Mouse (Mus musculus) forebrain, embryonic 15.5 days (tissue): ENCODE measurements at regions not wholly inside any gene's neighbourhood (a gene's known extent, or its start where the extent isn't known, plus 50 kb on each side); places are given as distances from the start of the nearest gene placed in this dataset.

Experiments
- ATAC-seq: fragments of 200-750 bp; cut with Nextera tagmentation; replicated peaks from 2 replicates; pipeline ENCODE4 v1.8.0; 2017; ENCODE audit warnings: mild to moderate bottlenecking, moderate TSS enrichment, moderate library complexity
- H3K27ac ChIP-seq: fragments of 300-500 bp; sonication (generic); replicated peaks from 2 replicates; pipeline ENCODE4 v1.5.1; 2015; ENCODE audit warnings: mild to moderate bottlenecking, inconsistent platforms
- H3K27me3 ChIP-seq: fragments of 300-500 bp; sonication (generic); 2 replicates; pipeline ENCODE4 v1.6.1; 2015; ENCODE audit warnings: inconsistent platforms
- H3K36me3 ChIP-seq: fragments of 300-500 bp; sonication (generic); 2 replicates; pipeline ENCODE4 v1.6.1; 2015; ENCODE audit warnings: mild to moderate bottlenecking, inconsistent platforms
- H3K4me1 ChIP-seq: fragments of 300-500 bp; sonication (generic); 2 replicates; pipeline ENCODE4 v1.6.1; 2015; ENCODE audit warnings: inconsistent platforms
- H3K4me2 ChIP-seq: fragments of 300-500 bp; sonication (generic); replicated peaks from 2 replicates; pipeline ENCODE4 v1.6.1; 2015; ENCODE audit warnings: mild to moderate bottlenecking, inconsistent platforms
- H3K4me3 ChIP-seq: fragments of 300-500 bp; sonication (generic); 2 replicates; pipeline ENCODE4 v1.5.1; 2015; ENCODE audit warnings: mild to moderate bottlenecking, inconsistent platforms
- H3K9ac ChIP-seq: fragments of 300-500 bp; sonication (generic); replicated peaks from 2 replicates; pipeline ENCODE4 v1.6.1; 2015; ENCODE audit warnings: mild to moderate bottlenecking, inconsistent platforms
- H3K9me3 ChIP-seq: fragments of 300-500 bp; sonication (generic); 2 replicates; pipeline ENCODE4 v1.6.1; 2016; ENCODE audit warnings: inconsistent platforms
- WGBS: fragments of 180-500 bp; shearing (Covaris S2); methylation state at CpG from one replicate; pipeline ENCODE4 v1.1.7; 2015; ENCODE audit warnings: mixed read lengths; 5-methylcytosine and 5-hydroxymethylcytosine counted together

DNA sequence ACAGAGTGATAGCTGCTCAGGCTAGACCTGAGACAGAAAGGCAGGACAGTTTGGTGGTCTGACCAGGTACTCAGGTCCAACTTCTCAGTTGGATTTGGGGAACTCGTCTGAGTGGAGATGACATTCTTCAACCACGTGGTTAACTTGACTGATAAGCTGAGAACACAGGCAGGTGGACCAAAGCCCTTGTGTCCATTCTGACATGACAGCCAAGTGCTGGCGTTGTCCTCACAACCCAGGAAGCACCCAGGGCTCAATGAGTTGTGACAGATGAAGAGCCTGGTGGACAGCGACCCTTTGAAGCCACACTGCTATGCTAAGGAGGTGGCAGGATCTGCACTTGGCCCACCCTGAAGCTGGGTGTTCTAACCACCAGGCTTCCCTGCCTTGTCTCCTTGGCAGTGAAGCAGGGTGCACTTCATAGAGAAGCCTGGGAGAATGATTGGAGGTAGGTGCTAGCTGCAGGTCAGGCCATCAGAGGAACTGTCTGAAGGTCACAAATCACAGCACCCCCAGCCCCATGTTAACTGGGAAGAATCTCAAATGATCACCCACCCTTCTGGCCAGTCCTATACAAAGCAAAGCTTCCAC, 87.6 kb downstream of the 1700001O22Rik start:
- Histone ChIP-seq H3K9me3 (no peaks in the 10 kb centered on the region), H3K27me3 (no peaks in the 10 kb centered on the region), H3K4me1 (peaks cover 73% of the 10 kb centered on the region), H3K4me2 (no peak overlapping the region), H3K4me3 (no peak overlapping the region), H3K36me3 (no peaks in the 10 kb centered on the region), H3K27ac (peak overlapping the region; percentile 99), H3K9ac (no peak overlapping the region)
- no peak for ATAC-seq
- 78% methylated on average over 4 of the region's 4 CpGs for WGBS

DNA sequence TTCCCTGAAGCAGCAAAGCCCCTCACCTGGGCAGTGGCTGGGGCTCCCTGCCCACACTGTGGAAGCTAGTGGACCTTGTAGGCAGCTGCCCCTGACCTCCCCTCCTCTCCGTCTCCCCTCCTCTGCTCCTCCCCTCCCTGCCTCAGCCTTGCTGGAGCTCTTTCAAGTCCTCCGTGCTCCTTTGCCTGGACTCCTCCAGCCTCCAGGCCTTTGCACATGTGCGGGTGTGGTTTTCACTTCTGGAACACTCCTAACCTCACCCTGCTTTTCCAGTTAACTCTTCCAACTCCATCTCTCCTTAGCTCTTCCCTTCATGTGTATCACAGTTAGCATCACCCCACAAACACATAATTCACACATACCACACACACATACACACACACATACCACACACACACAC, 89.9 kb downstream of the 1700001O22Rik start:
- ATAC-seq = no peak
- peaks cover 68% of the 10 kb centered on the region for H3K4me1 ChIP-seq

DNA sequence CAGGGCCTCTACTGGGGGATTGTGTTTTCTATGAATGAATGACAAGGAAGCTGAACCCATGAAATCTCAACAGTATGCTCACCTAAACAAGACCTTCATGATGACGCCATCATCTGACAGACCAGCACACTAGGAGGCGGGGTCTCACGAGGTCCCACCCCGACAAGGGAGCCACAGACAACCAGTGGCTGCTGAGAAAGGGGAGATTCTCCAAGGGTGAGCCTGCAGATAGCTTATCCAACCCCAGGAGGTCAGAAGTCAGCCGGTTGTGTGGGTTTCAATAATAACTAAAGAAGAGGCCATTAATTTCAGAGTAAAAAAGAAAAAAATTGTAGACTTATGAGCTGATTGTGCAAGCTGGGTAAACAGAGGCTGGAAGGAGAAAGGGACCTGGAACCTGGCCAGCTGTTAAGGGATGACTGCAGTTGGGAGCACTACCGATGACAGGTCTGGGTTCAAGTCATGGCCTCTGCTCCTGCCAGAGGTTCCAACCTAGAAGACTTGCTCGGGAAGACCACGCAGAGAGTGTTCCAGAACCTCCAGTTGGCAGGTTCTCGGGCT, 90.5 kb downstream of the 1700001O22Rik start:
- no peak for ATAC-seq
- no peaks in the 10 kb centered on the region for H3K9me3 ChIP-seq
- H3K9ac ChIP-seq = no peak overlapping the region
- H3K27me3 ChIP-seq = no peaks in the 10 kb centered on the region
- no peak overlapping the region for H3K4me3 ChIP-seq
- H3K4me1 ChIP-seq = peaks cover 68% of the 10 kb centered on the region
- no peaks in the 10 kb centered on the region for H3K36me3 ChIP-seq
- no peak overlapping the region for H3K4me2 ChIP-seq
- peak overlapping the region; percentile 95 for H3K27ac ChIP-seq
- 58% methylated on average over 9 of the region's 9 CpGs for WGBS

More for the DNA sequence above, 89.9 kb downstream of the 1700001O22Rik start:
- no peak overlapping the region for H3K9ac ChIP-seq
- no peaks in the 10 kb centered on the region for H3K27me3 ChIP-seq
- 11% methylated on average over 3 of the region's 3 CpGs for WGBS
- H3K9me3 ChIP-seq = no peaks in the 10 kb centered on the region
- H3K36me3 ChIP-seq = no peaks in the 10 kb centered on the region
- H3K4me3 ChIP-seq = no peak overlapping the region
- peak overlapping the region; percentile 95 for H3K27ac ChIP-seq
- no peak overlapping the region for H3K4me2 ChIP-seq

DNA sequence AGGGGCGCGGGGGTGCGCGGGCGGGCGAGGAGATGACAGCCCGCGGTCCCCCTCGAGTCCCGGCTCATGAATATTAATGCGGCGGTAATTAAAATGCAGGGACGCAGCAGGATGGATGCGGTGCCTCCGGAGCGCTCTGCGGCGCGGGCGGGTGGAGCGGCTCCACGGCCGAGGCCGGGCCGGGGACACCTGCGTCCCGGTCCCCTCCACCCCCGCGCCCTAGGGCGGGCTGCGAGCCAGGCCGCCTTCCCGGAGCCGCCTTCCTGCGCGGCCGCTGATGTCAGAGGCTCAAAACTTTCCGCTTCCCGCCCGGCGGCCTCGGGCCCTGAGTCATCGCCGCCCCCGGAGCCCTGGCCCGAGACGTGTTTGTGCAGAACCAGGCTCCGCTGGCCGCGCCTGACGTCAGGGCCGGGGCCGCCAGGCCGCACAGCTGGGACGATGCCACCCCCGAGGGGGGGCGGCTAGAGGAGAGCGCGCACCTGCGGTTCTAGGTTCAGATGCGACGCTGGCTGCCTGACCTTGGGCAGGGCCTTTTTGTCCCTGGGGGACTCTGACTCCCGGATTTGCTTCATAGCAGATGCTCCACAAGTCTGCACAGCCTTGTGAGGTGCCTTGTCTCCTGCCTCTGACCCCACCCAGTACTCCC, 91.5 kb downstream of the 1700001O22Rik start:
- peak; percentile 61 for ATAC-seq
- no peaks in the 10 kb centered on the region for H3K27me3 ChIP-seq
- under 1% methylated on average over 62 of the region's 63 CpGs for WGBS
- no peaks in the 10 kb centered on the region for H3K9me3 ChIP-seq
- H3K9ac ChIP-seq = peak overlapping the region; percentile 52
- H3K4me1 ChIP-seq = peaks cover 68% of the 10 kb centered on the region
- H3K36me3 ChIP-seq = no peaks in the 10 kb centered on the region
- H3K27ac ChIP-seq = peak overlapping the region; percentile 95
- H3K4me3 ChIP-seq = peak overlapping the region; percentile 41
- peak overlapping the region; percentile 60 for H3K4me2 ChIP-seq

DNA sequence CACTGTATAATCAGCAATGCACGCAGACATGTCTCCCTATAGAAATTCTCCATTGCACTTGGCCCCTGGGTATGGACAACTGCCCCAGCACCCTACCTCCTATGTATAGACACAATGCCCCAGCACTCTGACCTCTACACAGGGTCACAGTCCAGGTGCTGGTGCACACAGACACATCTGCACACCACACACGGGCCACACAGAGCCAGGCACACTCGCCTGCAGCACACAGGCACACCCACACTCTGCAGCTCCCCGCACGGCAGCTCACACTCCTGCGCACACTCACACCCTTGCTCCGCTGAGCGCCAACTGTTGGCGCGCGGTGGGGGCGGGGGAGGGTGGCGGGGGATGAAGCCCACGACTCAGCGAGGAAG, 92.0 kb downstream of the 1700001O22Rik start:
- ATAC-seq = peak; percentile 80
- peak overlapping the region; percentile 95 for H3K27ac ChIP-seq
- H3K9me3 ChIP-seq = no peaks in the 10 kb centered on the region
- peaks cover 66% of the 10 kb centered on the region for H3K4me1 ChIP-seq
- H3K4me2 ChIP-seq = peak overlapping the region; percentile 60
- no peaks in the 10 kb centered on the region for H3K36me3 ChIP-seq
- 3% methylated on average over 15 of the region's 15 CpGs for WGBS
- H3K4me3 ChIP-seq = peak overlapping the region; percentile 41
- H3K9ac ChIP-seq = peak overlapping the region; percentile 52
- H3K27me3 ChIP-seq = no peaks in the 10 kb centered on the region

DNA sequence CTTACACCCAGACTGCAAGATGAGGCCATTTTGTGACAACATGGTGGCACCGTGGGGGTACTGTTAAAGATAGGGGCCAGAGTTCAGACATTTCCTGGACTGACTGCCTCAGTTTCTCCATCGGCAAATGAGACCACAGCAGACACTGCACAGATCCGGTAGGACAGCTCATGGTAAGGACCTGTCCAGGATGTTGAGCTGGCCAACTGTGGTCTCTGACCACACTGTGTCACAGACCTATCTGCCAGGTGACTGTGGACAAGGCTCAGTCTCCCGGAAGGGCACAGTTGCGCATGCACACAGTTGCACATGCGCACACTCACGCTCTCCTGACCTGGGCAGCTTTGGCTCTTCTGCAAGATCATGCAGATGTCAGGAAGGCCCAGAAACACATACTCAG, 92.6 kb downstream of the 1700001O22Rik start:
- WGBS = 93% methylated on average over 7 of the region's 7 CpGs
- H3K36me3 ChIP-seq = no peaks in the 10 kb centered on the region
- H3K9ac ChIP-seq = 0 out of 2 replicates have a peak overlapping the region, but pooled peaks have one; percentile 52
- ATAC-seq = no peak
- H3K4me1 ChIP-seq = peaks cover 60% of the 10 kb centered on the region
- peak overlapping the region; percentile 95 for H3K27ac ChIP-seq
- H3K4me2 ChIP-seq = no peak overlapping the region; the same call in 1 of the 2 replicates
- H3K9me3 ChIP-seq = no peaks in the 10 kb centered on the region
- no peaks in the 10 kb centered on the region for H3K27me3 ChIP-seq
- no peak overlapping the region for H3K4me3 ChIP-seq

DNA sequence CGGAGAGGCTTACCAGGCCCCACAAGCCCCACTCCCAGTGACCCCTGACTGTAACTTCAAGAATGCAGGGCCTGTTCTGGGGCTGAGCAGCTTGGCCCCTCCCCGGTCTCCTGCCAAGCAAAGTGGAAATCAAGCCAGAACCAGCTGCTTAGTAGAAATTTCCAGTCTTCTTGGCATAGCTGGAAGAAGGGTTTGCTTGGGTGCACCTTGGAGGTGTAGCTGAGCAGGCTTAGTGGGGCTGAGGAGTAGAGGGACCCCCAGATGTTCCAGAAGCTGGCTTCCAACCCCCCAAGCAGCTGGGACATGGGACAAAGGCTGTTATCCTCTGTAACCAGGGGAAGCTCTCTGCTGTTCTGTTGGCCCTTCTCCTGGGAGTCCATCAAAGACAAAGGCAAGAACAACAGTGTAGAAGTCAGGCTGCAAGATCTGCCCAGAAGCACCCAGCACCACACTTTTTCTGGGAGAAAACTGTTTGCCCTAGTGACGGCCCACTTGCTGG, 94.0 kb downstream of the 1700001O22Rik start:
- Histone ChIP-seq H3K4me1 (peaks cover 59% of the 10 kb centered on the region), H3K4me2 (no peak overlapping the region), H3K4me3 (no peak overlapping the region), H3K9ac (no peak overlapping the region), H3K36me3 (no peaks in the 10 kb centered on the region), H3K27ac (peak overlapping the region; percentile 99), H3K9me3 (no peaks in the 10 kb centered on the region), H3K27me3 (no peaks in the 10 kb centered on the region)
- 58% methylated on average over 3 of the region's 3 CpGs for WGBS
- ATAC-seq = no peak

DNA sequence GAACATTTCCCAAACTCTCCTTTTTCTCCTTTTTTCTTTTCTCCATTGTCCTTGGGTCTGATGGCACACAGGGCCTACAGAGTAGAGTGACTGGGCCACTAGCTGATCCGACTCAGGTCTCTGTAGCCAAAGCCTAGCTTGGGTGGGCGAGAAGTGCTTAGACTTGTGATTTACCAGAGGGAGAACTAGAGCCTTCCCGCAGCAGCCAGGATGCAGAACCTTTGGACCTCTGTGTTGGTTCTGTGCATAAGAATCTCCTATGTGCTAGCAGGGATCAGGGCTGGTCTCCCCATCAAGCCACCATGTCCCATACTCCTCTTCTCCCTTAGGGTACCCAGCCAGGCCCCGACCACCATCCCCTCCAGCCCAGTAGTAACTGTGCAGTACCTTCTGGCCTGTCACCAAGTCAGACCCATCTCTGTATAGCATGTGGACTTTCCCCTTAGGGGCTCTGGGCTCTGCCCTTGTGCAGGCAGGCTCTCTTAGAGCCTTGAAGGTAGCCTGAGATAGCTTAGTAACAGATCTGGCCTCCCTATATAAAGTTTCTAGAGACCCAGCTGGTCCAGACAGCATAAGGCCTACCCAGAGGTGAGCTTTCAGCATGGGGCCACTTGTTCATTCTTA, 94.6 kb downstream of the 1700001O22Rik start:
- 72% methylated on average over 4 of the region's 4 CpGs for WGBS
- Histone ChIP-seq H3K27ac (peak overlapping the region; percentile 99), H3K9ac (peak overlapping the region; percentile 61), H3K4me1 (peaks cover 59% of the 10 kb centered on the region), H3K9me3 (no peaks in the 10 kb centered on the region), H3K4me3 (no peak overlapping the region), H3K36me3 (no peaks in the 10 kb centered on the region), H3K27me3 (no peaks in the 10 kb centered on the region), H3K4me2 (no peak overlapping the region)
- ATAC-seq = no peak

DNA sequence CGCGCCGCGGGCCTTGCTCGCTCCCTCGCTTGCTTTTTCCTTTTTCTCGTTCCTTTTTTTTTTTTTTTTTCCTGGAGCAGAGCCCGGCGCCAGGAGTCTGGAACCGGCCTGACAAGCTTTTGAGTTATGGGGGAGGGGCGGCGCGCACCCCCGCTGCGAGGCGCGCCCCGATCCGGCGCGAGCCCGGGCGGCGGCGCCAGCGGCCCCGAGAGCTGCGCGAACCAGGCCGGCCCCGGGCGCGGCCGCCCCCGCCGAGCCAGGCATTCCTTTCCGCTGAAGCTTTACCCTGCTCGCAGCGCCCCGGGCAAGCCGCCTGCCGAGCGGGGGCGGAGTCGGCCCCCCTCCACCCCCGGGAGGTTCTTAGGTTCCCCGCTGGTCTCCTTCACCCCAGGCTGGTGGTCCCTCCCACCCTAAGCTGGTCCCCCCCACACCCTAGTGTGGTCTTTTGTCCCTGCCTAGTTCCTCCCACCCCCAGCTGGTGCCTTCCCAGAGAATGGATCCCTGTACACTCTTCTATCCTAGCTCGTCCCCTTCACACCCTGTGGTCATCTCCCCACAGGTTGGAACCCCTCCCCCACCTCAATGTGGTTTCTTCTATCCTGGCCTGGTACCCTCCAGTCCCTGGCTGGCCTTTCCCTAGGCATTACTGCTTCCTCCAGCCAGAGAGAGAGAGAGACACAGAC, 95.3 kb downstream of the 1700001O22Rik start:
- H3K4me3 ChIP-seq = peak overlapping the region; percentile 35
- peak overlapping the region; percentile 61 for H3K9ac ChIP-seq
- WGBS = under 1% methylated on average over 42 of the region's 48 CpGs
- ATAC-seq = peak; percentile 44
- H3K36me3 ChIP-seq = no peaks in the 10 kb centered on the region
- H3K4me1 ChIP-seq = peaks cover 56% of the 10 kb centered on the region
- peak overlapping the region; percentile 99 for H3K27ac ChIP-seq
- no peaks in the 10 kb centered on the region for H3K27me3 ChIP-seq
- peak overlapping the region; percentile 74 for H3K4me2 ChIP-seq
- no peaks in the 10 kb centered on the region for H3K9me3 ChIP-seq

DNA sequence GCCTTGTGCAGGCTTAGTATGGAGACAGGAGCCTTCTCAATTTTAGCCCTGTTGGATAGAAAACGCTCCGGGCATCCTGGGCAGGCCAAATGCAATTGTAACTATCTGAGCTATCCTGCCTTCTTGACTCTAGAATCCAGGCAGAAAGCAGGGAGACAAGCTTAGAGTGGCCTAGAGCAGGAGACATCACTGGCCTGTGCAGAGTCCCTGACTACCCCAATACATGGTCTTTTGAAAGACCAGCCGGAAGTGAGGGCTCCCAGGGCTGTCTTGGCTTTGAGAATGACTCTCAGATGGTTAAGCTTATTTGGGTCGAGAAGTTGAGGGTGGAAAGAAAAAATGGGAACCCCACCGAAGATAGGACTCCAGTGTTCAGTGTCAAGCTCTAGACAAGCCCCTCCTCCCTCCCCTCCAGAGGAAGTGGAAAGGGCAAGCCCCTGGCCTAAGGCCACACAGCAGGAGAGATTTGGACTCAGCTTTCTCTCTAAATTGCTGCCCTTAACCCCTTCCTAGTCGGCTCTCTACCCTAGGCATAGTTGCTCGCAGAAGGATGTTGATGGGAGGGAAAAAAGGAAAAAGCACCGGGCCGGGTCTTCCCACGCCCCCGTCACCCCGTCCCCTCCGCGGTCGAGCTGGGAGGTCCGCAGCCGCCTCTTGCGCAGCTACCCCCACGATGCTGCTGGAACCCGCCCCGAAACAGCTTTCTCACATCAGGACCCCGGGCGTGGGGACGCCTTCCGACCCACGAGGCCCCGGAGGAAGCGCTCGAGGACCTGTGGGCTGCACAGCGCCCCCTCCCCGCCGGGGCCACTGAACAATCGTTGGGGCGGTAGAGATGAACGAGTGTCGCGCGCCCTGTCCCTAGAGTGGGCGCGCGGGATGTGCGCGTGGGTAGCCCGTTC, 96.1 kb downstream of the 1700001O22Rik start:
- ATAC-seq = no peak
- Histone ChIP-seq H3K27ac (peak overlapping the region; percentile 99), H3K36me3 (no peaks in the 10 kb centered on the region), H3K9me3 (no peaks in the 10 kb centered on the region), H3K4me3 (peak overlapping the region; percentile 35), H3K9ac (peak overlapping the region; percentile 61), H3K4me1 (peaks cover 53% of the 10 kb centered on the region), H3K4me2 (peak overlapping the region; percentile 74), H3K27me3 (no peaks in the 10 kb centered on the region)
- 5% methylated on average over 37 of the region's 44 CpGs for WGBS

DNA sequence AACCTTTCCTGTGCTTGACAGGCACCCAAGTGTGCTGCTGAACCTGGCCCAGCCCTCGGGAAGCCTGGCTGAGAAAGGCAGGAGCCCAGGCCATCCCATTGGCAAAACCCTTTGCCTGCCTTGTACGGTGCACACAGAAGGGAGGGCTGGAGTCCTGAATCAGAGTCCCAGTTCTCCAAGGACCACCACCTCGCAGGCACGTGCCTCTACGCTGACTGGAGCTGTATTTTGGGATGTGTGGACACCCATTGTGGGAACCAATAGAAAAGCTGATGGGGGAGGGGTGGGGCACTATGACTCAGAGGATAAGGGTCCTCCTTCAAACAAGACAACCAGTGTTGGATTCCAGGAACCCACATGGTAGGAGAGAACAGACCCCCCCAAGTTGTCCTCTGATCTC, 97.4 kb downstream of the 1700001O22Rik start:
- no peak overlapping the region for H3K9ac ChIP-seq
- no peaks in the 10 kb centered on the region for H3K9me3 ChIP-seq
- ATAC-seq = no peak
- peak overlapping the region; percentile 99; the same call in 1 of the 2 replicates for H3K27ac ChIP-seq
- 60% methylated on average over 5 of the region's 5 CpGs for WGBS
- peaks cover 40% of the 10 kb centered on the region for H3K4me1 ChIP-seq
- H3K36me3 ChIP-seq = no peaks in the 10 kb centered on the region
- no peaks in the 10 kb centered on the region for H3K27me3 ChIP-seq
- no peak overlapping the region for H3K4me3 ChIP-seq
- no peak overlapping the region for H3K4me2 ChIP-seq
